Mouse (Mus musculus) megakaryocyte, adult 5-6 weeks (primary cell): ENCODE measurements at regions not wholly inside any gene's neighbourhood (a gene's known extent, or its start where the extent isn't known, plus 50 kb on each side); places are given as distances from the start of the nearest gene placed in this dataset.

ENCODE experiments used
- ATAC-seq: 2 replicates; pipeline ENCODE4 v1.8.0; 2016; ENCODE audit warnings: mild to moderate bottlenecking, inconsistent platforms; ENCODE audit not compliant: poor library complexity, severe bottlenecking

GRCm38 (mm10) chr2:11363061-11363464 lies 190.8 kb downstream of the Pfkfb3 start:
- ATAC-seq, result no peak

GRCm38 (mm10) chr2:11362205-11362994 lies 190.5 kb downstream of the Prkcq start:
- no peak for ATAC-seq

GRCm38 (mm10) chr2:11359280-11359679 lies 187.4 kb downstream of the Prkcq start:
- 0 out of 2 replicates have a peak, but pooled peaks have one; percentile 10 for ATAC-seq

- ATAC-seq, result no peak
These were observed 184.8 kb downstream of the Prkcq start for GRCm38 (mm10) chr2:11356714-11357113.

- ATAC-seq, result peak; percentile 27; the same call in 1 of the 2 replicates
These were observed 183.7 kb downstream of the Prkcq start for GRCm38 (mm10) chr2:11355594-11355993.
